Mouse (Mus musculus): ENCODE measurements around the gene Tmem120b. TPM values are rescaled to one million over a fixed set of nuclear protein-coding genes. Genes with fewer than 3 reads are reported as not detected.

Tmem120b gene
- total and polyA plus RNA-seq, 3 experiments: 5.6 to 6.8 TPM; not detected in 1

GRCm38 (mm10) chr5:123151077-123151476 lies 82.9 kb downstream of the Tmem120b start:
- H3K27ac ChIP-seq (ENCODE audit: control insufficient read depth, low read depth, low read length): peak overlapping the region; percentile 32; the same call in 1 of the 2 replicates
- H3K9me3 ChIP-seq (replicated peaks; ENCODE audit: insufficient read depth, low read length): no peaks in the 10 kb centered on the region
- H3K36me3 ChIP-seq (ENCODE audit: control insufficient read depth in 1 of 2, insufficient read depth in 2 of 2, low read length in 2 of 2): peaks cover 2 to 22% of the 10 kb centered on the region in 2 experiments; a peak in 3 of 4 replicates
- no peak overlapping the region for H3K4me3 ChIP-seq (ENCODE audit: control insufficient read depth in 1 of 2, insufficient read depth in 1 of 2, low read depth in 2 of 2, low read length in 2 of 2)
- H3K4me1 ChIP-seq (ENCODE audit: control insufficient read depth in 1 of 2, insufficient read depth in 2 of 2, low read length in 2 of 2): peaks cover 0 to 21% of the 10 kb centered on the region in 2 experiments; a peak in 2 of 4 replicates
- H3K27me3 ChIP-seq (ENCODE audit: control insufficient read depth in 1 of 2, insufficient read depth in 2 of 2, low read length in 2 of 2): no peaks in the 10 kb centered on the region
- H3K9ac ChIP-seq (ENCODE audit: control insufficient read depth, low read depth, low read length, poor library complexity, severe bottlenecking): peak overlapping the region; percentile 29; the same call in 1 of the 2 replicates
- no peak for TF ChIP-seq MAFK (IDR thresholded peaks at IDR 0.05; ENCODE audit: borderline replicate concordance, low read depth, low read length)
- TF ChIP-seq ZNF384 (IDR thresholded peaks at IDR 0.05; ENCODE audit: low read depth, low read length): no peak
- TF ChIP-seq SIN3A (IDR thresholded peaks at IDR 0.05; ENCODE audit: low read length): peak; percentile 63
- TF ChIP-seq ELF1 (IDR thresholded peaks at IDR 0.05; ENCODE audit: low read depth, low read length): peak; percentile 75
- TF ChIP-seq USF1 (IDR thresholded peaks at IDR 0.05; ENCODE audit: low read depth, low read length): peak; percentile 44; the same call in 1 of the 2 replicates
- H3K79me2 ChIP-seq (ENCODE audit: control insufficient read depth, insufficient read depth, low read length, poor library complexity): peaks cover 37% of the 10 kb centered on the region
- DNase-seq (ENCODE audit: low read depth, low spot score): peak; percentile 72

GRCm38 (mm10) chr5:123151707-123152362 lies 83.6 kb downstream of the Tmem120b start:
- Histone ChIP-seq H3K4me3 (ENCODE audit: control insufficient read depth in 1 of 2, insufficient read depth in 1 of 2, low read depth in 2 of 2, low read length in 2 of 2) (no peak overlapping the region), H3K4me1 (ENCODE audit: control insufficient read depth in 1 of 2, insufficient read depth in 2 of 2, low read length in 2 of 2) (peaks cover 0 to 21% of the 10 kb centered on the region in 2 experiments; a peak in 2 of 4 replicates)

GRCm38 (mm10) chr5:123152901-123153300 lies 84.7 kb downstream of the Tmem120b start:
- Histone ChIP-seq H3K9ac (ENCODE audit: control insufficient read depth, low read depth, low read length, poor library complexity, severe bottlenecking) (no peak overlapping the region), H3K4me3 (ENCODE audit: control insufficient read depth in 1 of 2, insufficient read depth in 1 of 2, low read depth in 2 of 2, low read length in 2 of 2) (no peak overlapping the region), H3K27me3 (ENCODE audit: control insufficient read depth in 1 of 2, insufficient read depth in 2 of 2, low read length in 2 of 2) (no peaks in the 10 kb centered on the region), H3K27ac (ENCODE audit: control insufficient read depth, low read depth, low read length) (no peak overlapping the region), H3K4me1 (ENCODE audit: control insufficient read depth in 1 of 2, insufficient read depth in 2 of 2, low read length in 2 of 2) (peaks cover 0 to 21% of the 10 kb centered on the region in 2 experiments; a peak in 2 of 4 replicates), H3K9me3 (replicated peaks; ENCODE audit: insufficient read depth, low read length) (no peaks in the 10 kb centered on the region), H3K36me3 (ENCODE audit: control insufficient read depth in 1 of 2, insufficient read depth in 2 of 2, low read length in 2 of 2) (peaks cover 0 to 22% of the 10 kb centered on the region in 2 experiments; a peak in 3 of 4 replicates), H3K79me2 (ENCODE audit: control insufficient read depth, insufficient read depth, low read length, poor library complexity) (peaks cover 28% of the 10 kb centered on the region)
- no peak for TF ChIP-seq JUND (IDR thresholded peaks at IDR 0.05; ENCODE audit: low read depth, low read length)
- TF ChIP-seq MAFK (IDR thresholded peaks at IDR 0.05; ENCODE audit: borderline replicate concordance, low read depth, low read length): peak; percentile 43; the same call in 1 of the 2 replicates
- peak; percentile 59 for DNase-seq (ENCODE audit: low read depth, low spot score)

More at GRCm38 (mm10) chr5:123151707-123152362, 83.6 kb downstream of the Tmem120b start:
- Histone ChIP-seq H3K9me3 (replicated peaks; ENCODE audit: insufficient read depth, low read length) (no peaks in the 10 kb centered on the region), H3K27me3 (ENCODE audit: control insufficient read depth in 1 of 2, insufficient read depth in 2 of 2, low read length in 2 of 2) (no peaks in the 10 kb centered on the region), H3K27ac (ENCODE audit: control insufficient read depth, low read depth, low read length) (no peak overlapping the region), H3K36me3 (ENCODE audit: control insufficient read depth in 1 of 2, insufficient read depth in 2 of 2, low read length in 2 of 2) (peaks cover 2 to 22% of the 10 kb centered on the region in 2 experiments; a peak in 3 of 4 replicates), H3K79me2 (ENCODE audit: control insufficient read depth, insufficient read depth, low read length, poor library complexity) (peaks cover 34% of the 10 kb centered on the region), H3K9ac (ENCODE audit: control insufficient read depth, low read depth, low read length, poor library complexity, severe bottlenecking) (no peak overlapping the region)
- TF ChIP-seq RCOR1 (IDR thresholded peaks at IDR 0.05; ENCODE audit: low read depth, low read length) (no peak), POLR2AphosphoS2 (IDR thresholded peaks at IDR 0.05; ENCODE audit: low read length) (no peak), JUND (IDR thresholded peaks at IDR 0.05; ENCODE audit: low read depth, low read length) (no peak), ELF1 (IDR thresholded peaks at IDR 0.05; ENCODE audit: low read depth, low read length) (no peak), POLR2AphosphoS5 (IDR thresholded peaks at IDR 0.05; ENCODE audit: borderline replicate concordance, low read depth, low read length) (no peak), ETS1 (IDR thresholded peaks at IDR 0.05; ENCODE audit: low read depth, low read length) (no peak), POLR2A (IDR thresholded peaks at IDR 0.05; ENCODE audit: control insufficient read depth in 1 of 2, insufficient read depth in 1 of 2, low read depth in 1 of 2, low read length in 2 of 2, poor library complexity in 1 of 2) (no peak), TBP (IDR thresholded peaks at IDR 0.05; ENCODE audit: low read depth, low read length) (no peak), CHD2 (IDR thresholded peaks at IDR 0.05; ENCODE audit: low read length) (no peak), UBTF (IDR thresholded peaks at IDR 0.05; ENCODE audit: borderline replicate concordance, insufficient read depth, low read depth, low read length) (no peak), CTCF (IDR thresholded peaks at IDR 0.05 in 2 of 3, conservative IDR thresholded peaks at IDR 0.05 in 1 of 3; ENCODE audit: control insufficient read depth in 1 of 3, insufficient read depth in 1 of 3, low read depth in 2 of 3, low read length in 3 of 3, poor library complexity in 1 of 3, severe bottlenecking in 1 of 3) (no peak)
- no peak for DNase-seq (ENCODE audit: low read depth, low spot score)
